Mouse (Mus musculus): ENCODE data around the gene Rab39. TPM values are rescaled to one million over a fixed set of nuclear protein-coding genes. Genes with fewer than 3 reads are reported as not detected.
A peak's percentile ranks its signal among the peaks of the same experiment; 100 is the strongest.

Gene Rab39
- polyA plus RNA-seq, 1 experiment from 2014 or later, result 3.7 TPM

GRCm38 (mm10) chr9:53693718-53694117 is 12.3 kb downstream of the Rab39 start:
- H3K27me3 ChIP-seq (replicated peaks; ENCODE audit: control insufficient read depth, insufficient read depth, low read length), result no peaks in the 10 kb centered on the region
- H3K4me3 ChIP-seq (ENCODE audit: low read depth, low read length), result no peak overlapping the region
- no peak overlapping the region for H3K9ac ChIP-seq (ENCODE audit: low read length)
- no peak overlapping the region for H3K27ac ChIP-seq (ENCODE audit: low read depth, low read length)
- no peaks in the 10 kb centered on the region for H3K4me1 ChIP-seq (ENCODE audit: control insufficient read depth, insufficient read depth, low read length)
- no peak for DNase-seq (ENCODE audit: low spot score)
- ATAC-seq, result no peak
- no peaks in the 10 kb centered on the region for H3K36me3 ChIP-seq (ENCODE audit: control insufficient read depth, insufficient read depth, low read length)
- no peak overlapping the region for H3K4me2 ChIP-seq (ENCODE audit: low read length)
- WGBS, result 78% methylated on average over 1 of the region's 1 CpGs
- no peaks in the 10 kb centered on the region for H3K9me3 ChIP-seq (replicated peaks; ENCODE audit: control insufficient read depth, low read length)

DNA sequence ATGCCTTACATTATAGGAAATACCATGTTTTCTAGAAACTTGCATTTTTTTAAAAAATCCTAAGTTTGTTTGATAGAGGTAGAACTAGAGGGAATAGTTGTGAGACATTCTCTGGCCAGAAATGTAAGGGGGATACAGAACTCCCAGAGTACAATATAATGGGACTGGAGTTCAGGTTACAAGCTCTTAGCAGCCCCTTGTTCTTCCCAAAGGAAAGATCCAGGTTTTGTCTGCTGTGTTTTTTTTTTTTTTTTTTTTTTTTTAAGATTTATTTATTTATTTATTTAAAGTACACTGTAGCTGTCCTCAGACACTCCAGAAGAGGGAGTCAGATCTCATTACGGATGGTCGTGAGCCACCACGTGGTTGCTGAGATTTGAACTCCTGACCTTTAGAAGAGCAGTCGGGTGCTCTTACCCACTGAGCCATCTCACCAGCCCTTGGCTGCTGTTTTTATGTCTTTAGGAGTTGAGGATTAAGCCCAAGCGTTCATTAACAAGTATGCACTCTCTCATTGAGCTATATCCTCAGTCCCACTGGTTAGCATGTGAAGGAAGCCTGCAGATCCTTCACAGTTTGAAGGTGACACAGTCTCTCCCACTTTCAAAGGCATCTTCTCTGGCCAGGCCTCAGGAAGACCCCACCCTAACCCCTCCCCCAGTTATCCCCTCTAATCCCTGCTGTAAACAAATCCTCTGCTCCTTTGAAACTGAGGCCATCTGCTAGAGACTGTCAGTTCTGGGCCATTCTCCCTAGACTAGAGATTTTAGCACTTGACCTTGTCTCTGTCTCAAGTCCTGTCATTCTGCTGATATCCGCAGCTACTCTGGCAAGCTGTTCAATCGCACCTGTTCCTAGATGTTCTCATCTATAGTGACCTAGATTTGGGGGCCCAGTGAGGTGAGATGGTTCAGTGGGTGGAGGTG is 14.0 kb downstream of the Rab39 start:
- Histone ChIP-seq H3K9me3 (replicated peaks; ENCODE audit: control insufficient read depth, low read length) (no peaks in the 10 kb centered on the region), H3K4me2 (ENCODE audit: low read length) (no peak overlapping the region), H3K27me3 (replicated peaks; ENCODE audit: control insufficient read depth, insufficient read depth, low read length) (no peaks in the 10 kb centered on the region), H3K36me3 (ENCODE audit: control insufficient read depth, insufficient read depth, low read length) (no peaks in the 10 kb centered on the region), H3K9ac (ENCODE audit: low read length) (no peak overlapping the region), H3K4me1 (ENCODE audit: control insufficient read depth, insufficient read depth, low read length) (no peaks in the 10 kb centered on the region), H3K27ac (ENCODE audit: low read depth, low read length) (no peak overlapping the region), H3K4me3 (ENCODE audit: low read depth, low read length) (no peak overlapping the region)
- WGBS, result 45% methylated on average over 7 of the region's 7 CpGs
- DNase-seq (ENCODE audit: low spot score), result no peak
- no peak for ATAC-seq

- 71% methylated on average over 1 of the region's 1 CpGs for WGBS
- Histone ChIP-seq H3K9ac (ENCODE audit: low read length) (no peak overlapping the region), H3K27ac (ENCODE audit: low read depth, low read length) (no peak overlapping the region), H3K36me3 (ENCODE audit: control insufficient read depth, insufficient read depth, low read length) (no peaks in the 10 kb centered on the region), H3K4me3 (ENCODE audit: low read depth, low read length) (no peak overlapping the region), H3K4me2 (ENCODE audit: low read length) (no peak overlapping the region), H3K4me1 (ENCODE audit: control insufficient read depth, insufficient read depth, low read length) (no peaks in the 10 kb centered on the region), H3K27me3 (replicated peaks; ENCODE audit: control insufficient read depth, insufficient read depth, low read length) (no peaks in the 10 kb centered on the region), H3K9me3 (replicated peaks; ENCODE audit: control insufficient read depth, low read length) (no peaks in the 10 kb centered on the region)
- DNase-seq (ENCODE audit: low spot score) (no peak), ATAC-seq (no peak)
Measured at GRCm38 (mm10) chr9:53680851-53681250, 25.2 kb downstream of the Rab39 start.

GRCm38 (mm10) chr9:53676921-53677320 is 29.1 kb downstream of the Rab39 start:
- no peak for ATAC-seq
- 73% methylated on average over 4 of the region's 4 CpGs for WGBS

DNA sequence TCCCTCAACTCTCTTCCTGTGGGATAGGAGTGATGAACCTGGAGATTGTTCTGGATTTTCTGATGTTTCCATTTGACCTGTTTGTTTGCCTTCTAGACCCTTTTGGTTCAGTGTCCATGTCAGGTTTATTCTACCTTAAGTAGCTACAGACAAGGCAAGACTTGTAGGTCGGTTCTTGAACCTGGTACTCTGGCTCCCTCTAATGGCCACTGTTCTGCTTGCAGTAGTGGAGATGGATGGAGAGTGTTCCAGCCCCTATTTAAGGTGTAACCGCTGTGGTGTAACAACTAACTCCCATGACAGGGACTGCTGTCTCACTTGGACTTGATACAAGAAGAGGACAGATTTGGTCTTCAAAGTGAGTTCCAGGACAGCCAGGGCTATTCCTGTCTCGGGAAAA is 32.5 kb downstream of the Rab39 start:
- WGBS, result 24% methylated on average over 3 of the region's 3 CpGs
- Histone ChIP-seq H3K9ac (ENCODE audit: low read length) (no peak overlapping the region), H3K4me2 (ENCODE audit: low read length) (no peak overlapping the region), H3K4me1 (ENCODE audit: control insufficient read depth, insufficient read depth, low read length) (no peaks in the 10 kb centered on the region), H3K4me3 (ENCODE audit: low read depth, low read length) (no peak overlapping the region), H3K27me3 (replicated peaks; ENCODE audit: control insufficient read depth, insufficient read depth, low read length) (no peaks in the 10 kb centered on the region), H3K36me3 (ENCODE audit: control insufficient read depth, insufficient read depth, low read length) (no peaks in the 10 kb centered on the region), H3K27ac (ENCODE audit: low read depth, low read length) (no peak overlapping the region), H3K9me3 (replicated peaks; ENCODE audit: control insufficient read depth, low read length) (no peaks in the 10 kb centered on the region)
- DNase-seq (ENCODE audit: low spot score) (peak; percentile 74), ATAC-seq (no peak)

More at GRCm38 (mm10) chr9:53676921-53677320, 29.1 kb downstream of the Rab39 start:
- H3K4me3 ChIP-seq (ENCODE audit: low read depth, low read length), result no peak overlapping the region
- DNase-seq (ENCODE audit: low spot score), result no peak
- H3K4me1 ChIP-seq (ENCODE audit: control insufficient read depth, insufficient read depth, low read length), result no peaks in the 10 kb centered on the region
- H3K4me2 ChIP-seq (ENCODE audit: low read length), result no peak overlapping the region
- H3K36me3 ChIP-seq (ENCODE audit: control insufficient read depth, insufficient read depth, low read length), result no peaks in the 10 kb centered on the region
- H3K27me3 ChIP-seq (replicated peaks; ENCODE audit: control insufficient read depth, insufficient read depth, low read length), result no peaks in the 10 kb centered on the region
- H3K27ac ChIP-seq (ENCODE audit: low read depth, low read length), result no peak overlapping the region
- no peaks in the 10 kb centered on the region for H3K9me3 ChIP-seq (replicated peaks; ENCODE audit: control insufficient read depth, low read length)
- no peak overlapping the region for H3K9ac ChIP-seq (ENCODE audit: low read length)

DNA sequence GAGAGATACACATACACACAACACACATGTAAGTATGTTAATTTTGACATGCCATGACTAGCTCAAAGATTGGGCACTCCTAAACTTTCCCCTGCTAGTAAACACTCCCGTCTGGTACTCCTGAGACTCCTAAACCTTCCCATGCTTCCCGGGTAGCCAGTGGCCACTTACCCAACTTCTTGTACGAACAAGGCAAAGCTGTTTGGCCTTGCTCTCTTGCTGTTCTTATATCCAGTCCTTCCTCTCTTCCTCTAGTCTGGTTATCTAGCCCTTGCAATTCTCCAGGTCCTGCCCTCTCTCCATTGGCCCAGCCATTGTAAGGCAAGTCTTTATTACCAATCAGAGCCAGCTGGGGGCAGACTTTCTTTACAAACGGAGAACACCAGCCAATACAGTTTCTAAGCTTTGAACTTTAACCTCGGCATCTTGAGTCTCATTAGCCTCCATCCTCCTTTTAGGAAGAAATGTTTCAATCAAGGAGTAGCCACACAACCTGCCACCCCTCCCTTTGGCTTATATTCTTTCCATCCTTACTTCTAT is 36.3 kb downstream of the Rab39 start, which contains the start of gene Cul5:
TSS of gene Cul5 (minus strand) at position 335 of the 540 bp plus-strand sequence.
- 49% methylated on average over 5 of the region's 5 CpGs for WGBS
- H3K4me2 ChIP-seq (ENCODE audit: low read length), result no peak within 1 kb of the TSS
- DNase-seq (ENCODE audit: low spot score), result peak; percentile 29

DNA sequence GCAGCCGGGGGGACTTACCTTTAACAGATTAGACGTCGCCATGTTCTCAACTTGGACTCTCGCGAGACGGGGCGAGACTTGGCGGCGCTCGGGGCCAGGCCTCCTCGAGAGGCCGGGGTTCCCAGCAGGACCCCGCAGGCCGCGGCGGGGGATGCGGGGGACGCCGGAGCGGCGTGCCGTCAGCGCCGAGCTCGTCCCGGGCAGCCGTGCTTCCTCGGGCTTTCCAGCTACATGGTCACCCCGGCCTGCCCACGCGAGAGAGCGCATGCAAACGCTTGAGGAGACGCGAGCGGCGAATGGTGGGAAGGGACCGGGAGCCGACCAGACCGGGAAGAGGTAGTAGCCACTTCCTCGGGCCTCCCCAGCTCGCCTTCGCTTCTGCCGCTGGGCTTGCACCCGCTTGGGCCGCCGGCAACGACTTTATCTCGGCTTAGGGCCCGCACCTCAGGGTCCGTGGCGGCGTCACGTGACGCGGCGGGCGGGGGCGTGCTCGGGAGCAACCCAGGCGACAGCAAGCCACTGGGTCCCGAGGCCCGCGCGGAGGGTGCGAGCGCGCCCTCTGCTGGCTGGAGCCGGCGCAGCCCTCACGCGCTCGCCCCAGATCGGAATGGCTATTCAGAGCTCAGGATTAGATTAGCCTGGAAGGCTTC is 38.9 kb downstream of the Rab39 start:
- DNase-seq (ENCODE audit: low spot score), result peak; percentile 94
- peak overlapping the region; percentile 98 for H3K9ac ChIP-seq (ENCODE audit: low read length)
- H3K4me1 ChIP-seq (ENCODE audit: control insufficient read depth, insufficient read depth, low read length), result peaks cover 15% of the 10 kb centered on the region
- ATAC-seq, result peak; percentile 98
- H3K9me3 ChIP-seq (replicated peaks; ENCODE audit: control insufficient read depth, low read length), result no peaks in the 10 kb centered on the region
- under 1% methylated on average over 73 of the region's 74 CpGs for WGBS
- no peaks in the 10 kb centered on the region for H3K27me3 ChIP-seq (replicated peaks; ENCODE audit: control insufficient read depth, insufficient read depth, low read length)
- H3K36me3 ChIP-seq (ENCODE audit: control insufficient read depth, insufficient read depth, low read length), result no peaks in the 10 kb centered on the region
- H3K27ac ChIP-seq (ENCODE audit: low read depth, low read length), result peak overlapping the region; percentile 95
- peak overlapping the region; percentile 55 for H3K4me2 ChIP-seq (ENCODE audit: low read length)
- H3K4me3 ChIP-seq (ENCODE audit: low read depth, low read length), result peak overlapping the region; percentile 93

More for the DNA sequence above, 36.3 kb downstream of the Rab39 start, which contains the start of gene Cul5:
- no peaks in the 10 kb centered on the region for H3K9me3 ChIP-seq (replicated peaks; ENCODE audit: control insufficient read depth, low read length)
- no peak for ATAC-seq
- no peak within 1 kb of the TSS for H3K27ac ChIP-seq (ENCODE audit: low read depth, low read length)
- H3K27me3 ChIP-seq (replicated peaks; ENCODE audit: control insufficient read depth, insufficient read depth, low read length), result no peaks in the 10 kb centered on the region
- peaks cover 12% of the 10 kb centered on the region; the same call in 1 of the 2 replicates for H3K4me1 ChIP-seq (ENCODE audit: control insufficient read depth, insufficient read depth, low read length)
- H3K9ac ChIP-seq (ENCODE audit: low read length), result no peak within 1 kb of the TSS
- no peak within 1 kb of the TSS for H3K4me3 ChIP-seq (ENCODE audit: low read depth, low read length)
- H3K36me3 ChIP-seq (ENCODE audit: control insufficient read depth, insufficient read depth, low read length), result no peaks in the 10 kb centered on the region

GRCm38 (mm10) chr9:53666665-53667019 is 39.4 kb downstream of the Rab39 start:
- peak overlapping the region; percentile 98 for H3K9ac ChIP-seq (ENCODE audit: low read length)
- peak; percentile 53 for ATAC-seq

More at GRCm38 (mm10) chr9:53666665-53667019, 39.4 kb downstream of the Rab39 start:
- Histone ChIP-seq H3K36me3 (ENCODE audit: control insufficient read depth, insufficient read depth, low read length) (no peaks in the 10 kb centered on the region), H3K27me3 (replicated peaks; ENCODE audit: control insufficient read depth, insufficient read depth, low read length) (no peaks in the 10 kb centered on the region), H3K27ac (ENCODE audit: low read depth, low read length) (peak overlapping the region; percentile 95), H3K4me2 (ENCODE audit: low read length) (peak overlapping the region; percentile 55), H3K4me1 (ENCODE audit: control insufficient read depth, insufficient read depth, low read length) (peaks cover 15% of the 10 kb centered on the region), H3K9me3 (replicated peaks; ENCODE audit: control insufficient read depth, low read length) (no peaks in the 10 kb centered on the region), H3K4me3 (ENCODE audit: low read depth, low read length) (peak overlapping the region; percentile 93)
- WGBS, result 0% methylated on average over 28 of the region's 28 CpGs
- DNase-seq (ENCODE audit: low spot score), result no peak
